Mouse (Mus musculus) left cerebral cortex, adult 11 months (tissue): Measurements from ENCODE around the gene Grm4.

Source experiments
- DNase-seq: peaks from one replicate; pipeline ENCODE4 v3.0.0; 2022; ENCODE audit warnings: low spot score

Grm4 gene

GRCm38 (mm10) chr17:27442538-27443113, 78.6 kb downstream of the Grm4 start:
- DNase-seq: no peak

- DNase-seq: no peak
Observed at GRCm38 (mm10) chr17:27441778-27442177, 79.4 kb downstream of the Grm4 start.

GRCm38 (mm10) chr17:27435799-27436198, 85.4 kb downstream of the Grm4 start:
- DNase-seq: no peak

- DNase-seq: no peak
Observed at GRCm38 (mm10) chr17:27435225-27435624, 86.0 kb downstream of the Grm4 start.

GRCm38 (mm10) chr17:27434066-27434465, 87.1 kb downstream of the Grm4 start:
- DNase-seq: no peak

- DNase-seq: no peak
Observed at GRCm38 (mm10) chr17:27433179-27433680, 88.0 kb downstream of the Grm4 start.

GRCm38 (mm10) chr17:27432145-27432650, 89.0 kb downstream of the Grm4 start:
- no peak for DNase-seq

GRCm38 (mm10) chr17:27431049-27431839, 90.0 kb downstream of the Grm4 start:
- DNase-seq: no peak

GRCm38 (mm10) chr17:27429757-27430156, 91.4 kb downstream of the Grm4 start:
- DNase-seq: no peak

GRCm38 (mm10) chr17:27425016-27425415, 96.2 kb downstream of the Grm4 start:
- no peak for DNase-seq

GRCm38 (mm10) chr17:27424356-27424755, 96.8 kb downstream of the Grm4 start:
- DNase-seq: no peak

GRCm38 (mm10) chr17:27422726-27423381, 98.3 kb downstream of the Grm4 start:
- peak; percentile 26 for DNase-seq

- DNase-seq: no peak
Observed at GRCm38 (mm10) chr17:27422371-27422725, 98.9 kb downstream of the Grm4 start.

- DNase-seq: no peak
Observed at GRCm38 (mm10) chr17:27421837-27422236, 99.4 kb downstream of the Grm4 start.

GRCm38 (mm10) chr17:27409006-27409405, 112.2 kb downstream of the Grm4 start:
- no peak for DNase-seq

- no peak for DNase-seq
Observed at GRCm38 (mm10) chr17:27408531-27408930, 112.7 kb downstream of the Grm4 start.

- no peak for DNase-seq
Observed at GRCm38 (mm10) chr17:27406956-27407355, 114.2 kb downstream of the Grm4 start.

- DNase-seq: no peak
Observed at GRCm38 (mm10) chr17:27405376-27406024, 115.7 kb downstream of the Grm4 start.

- no peak for DNase-seq
Observed at GRCm38 (mm10) chr17:27401200-27401599, 120.0 kb downstream of the Grm4 start.

GRCm38 (mm10) chr17:27393931-27394330, 127.3 kb downstream of the Grm4 start:
- no peak for DNase-seq

- no peak for DNase-seq
Observed at GRCm38 (mm10) chr17:27393432-27393831, 127.8 kb downstream of the Grm4 start.

GRCm38 (mm10) chr17:27392918-27393317, 128.3 kb downstream of the Grm4 start:
- DNase-seq: no peak
